Mouse (Mus musculus) macrophage (primary cell): Measurements from ENCODE around the gene Pard3b. TPM values are rescaled to one million over a fixed set of nuclear protein-coding genes. Genes with fewer than 3 reads are reported as not detected.

ENCODE experiments used
- H3K27ac ChIP-seq: fragments of 350-480 bp; formaldehyde crosslinking; 2 replicates; pipeline ENCODE4 v1.9.0; 2021
- H3K36me3 ChIP-seq: fragments of 350-480 bp; formaldehyde crosslinking; 2 replicates; pipeline ENCODE4 v1.9.0; 2021; ENCODE audit errors: inconsistent target
- H3K4me3 ChIP-seq: fragments of 350-480 bp; formaldehyde crosslinking; 2 replicates; pipeline ENCODE4 v1.9.0; 2021; ENCODE audit errors: inconsistent target
- H3K79me2 ChIP-seq: fragments of 350-480 bp; formaldehyde crosslinking; 2 replicates; pipeline ENCODE4 v1.9.0; 2021; ENCODE audit errors: inconsistent target
- WGBS: methylation state at CpG from one replicate; pipeline ENCODE4 v1.1.7; 2026; ENCODE audit warnings: inconsistent platforms; ENCODE audit not compliant: missing documents; 5-methylcytosine and 5-hydroxymethylcytosine counted together
- polyA plus RNA-seq: library from polyadenylated mRNA; stranded (reverse); fragments of 250-400 nt; gene quantifications from 3 replicates; pipeline ENCODE4 v1.2.4, GENCODE M21; 2018; ENCODE audit warnings: inconsistent platforms

The Pard3b gene
- polyA plus RNA-seq, 1 experiment from 2014 or later = 0.11 TPM

DNA sequence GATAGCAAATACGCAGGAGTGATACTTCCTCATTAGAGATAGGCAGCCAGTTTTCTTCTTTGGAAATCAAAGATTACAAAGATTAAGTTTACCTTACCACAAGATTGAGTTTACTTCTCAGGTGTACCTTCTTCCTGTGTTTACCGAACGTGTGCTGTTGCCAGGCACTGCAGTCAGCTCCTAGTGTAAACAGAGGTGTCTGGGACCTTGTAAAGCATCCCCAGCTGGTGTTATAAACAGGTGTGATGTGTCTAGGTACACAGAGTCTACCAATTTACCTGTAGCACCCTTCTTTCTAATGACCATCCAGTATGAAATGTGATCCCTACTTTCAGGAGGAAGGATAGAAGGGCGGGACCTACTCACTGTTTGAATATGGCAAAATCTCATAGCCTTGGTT, 410.0 kb downstream of the Pard3b start:
- Histone ChIP-seq H3K36me3 (no peaks in the 10 kb centered on the region), H3K79me2 (no peaks in the 10 kb centered on the region), H3K4me3 (no peak overlapping the region), H3K27ac (no peak overlapping the region)
- WGBS = 94% methylated on average over 4 of the region's 4 CpGs

DNA sequence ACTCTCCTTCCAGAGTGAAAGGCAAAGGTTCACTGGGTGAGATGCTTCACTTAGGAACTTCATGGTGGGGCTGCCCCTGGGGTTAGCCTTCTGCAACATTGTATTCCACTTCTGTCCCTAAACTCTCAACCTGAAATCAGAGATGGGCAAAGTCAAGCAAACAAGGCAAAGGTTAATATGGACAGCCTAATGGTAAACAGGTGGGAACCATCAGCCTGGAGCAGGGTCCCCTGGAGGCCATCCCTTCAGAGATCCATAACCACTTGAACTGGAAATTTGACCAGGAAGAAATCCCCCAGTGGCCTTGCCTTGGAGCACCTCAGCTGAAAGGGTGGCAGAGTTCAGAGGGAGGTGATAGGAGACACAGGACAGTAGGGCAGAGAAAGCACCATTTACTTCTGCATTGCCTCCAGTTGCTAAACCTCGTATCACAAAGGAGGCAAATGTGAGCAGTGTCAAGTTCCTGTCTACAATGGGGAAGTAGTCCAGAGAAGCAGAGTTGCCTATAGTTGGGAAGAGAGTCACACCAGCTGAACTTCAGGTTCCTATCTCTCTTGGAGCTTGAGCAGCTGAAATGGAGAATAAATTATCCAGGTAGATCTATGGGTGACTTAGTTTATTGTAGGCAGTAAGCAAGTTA, 412.7 kb downstream of the Pard3b start:
- Histone ChIP-seq H3K4me3 (no peak overlapping the region), H3K36me3 (no peaks in the 10 kb centered on the region), H3K27ac (no peak overlapping the region), H3K79me2 (no peaks in the 10 kb centered on the region)
- WGBS = 12% methylated on average over 1 of the region's 1 CpGs

DNA sequence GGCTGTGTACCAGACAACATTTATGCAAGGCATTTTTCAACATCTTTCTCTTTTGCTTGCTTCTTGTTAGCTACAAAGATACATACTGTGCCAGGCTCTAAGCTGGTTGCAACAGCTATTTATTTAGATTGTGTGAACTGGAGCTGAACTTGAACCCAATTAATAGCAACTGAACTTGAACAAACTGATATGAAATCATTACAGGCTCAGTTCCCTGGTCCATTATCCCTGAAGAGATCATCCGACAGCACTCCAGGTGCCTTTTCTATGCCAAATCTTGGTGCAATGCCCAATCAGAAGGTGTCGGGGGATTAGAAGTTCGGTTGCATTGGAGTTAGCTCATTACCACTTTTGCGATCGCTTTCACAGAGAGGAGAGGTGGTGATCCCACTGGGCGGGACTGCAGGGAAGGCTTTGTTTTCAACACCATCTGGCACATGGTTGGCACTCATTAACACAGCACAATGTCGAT, 414.6 kb downstream of the Pard3b start:
- no peaks in the 10 kb centered on the region for H3K79me2 ChIP-seq
- H3K36me3 ChIP-seq = no peaks in the 10 kb centered on the region
- H3K27ac ChIP-seq = no peak overlapping the region
- 91% methylated on average over 7 of the region's 7 CpGs for WGBS
- H3K4me3 ChIP-seq = no peak overlapping the region

DNA sequence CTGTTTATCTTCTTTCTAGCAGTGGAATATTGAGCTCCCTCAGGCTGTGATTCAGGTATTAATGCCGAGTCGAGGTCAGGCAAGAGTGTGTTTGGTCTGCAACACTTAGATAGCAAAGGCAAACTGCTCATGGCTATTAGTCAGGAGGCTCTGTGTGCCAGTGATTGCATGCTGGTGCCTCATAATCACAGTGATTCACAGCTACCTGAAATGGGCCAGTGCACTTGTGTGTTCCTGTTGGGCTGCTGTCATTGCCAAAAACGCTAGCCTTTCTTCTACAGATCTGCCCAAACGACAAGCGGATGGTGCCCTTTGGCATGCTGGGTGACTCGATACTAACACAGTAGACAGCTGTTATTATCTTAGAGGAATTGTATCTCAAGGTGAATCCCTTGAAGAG, 416.7 kb downstream of the Pard3b start:
- Histone ChIP-seq H3K4me3 (no peak overlapping the region), H3K36me3 (no peaks in the 10 kb centered on the region), H3K79me2 (no peaks in the 10 kb centered on the region), H3K27ac (no peak overlapping the region)
- 89% methylated on average over 5 of the region's 6 CpGs for WGBS

DNA sequence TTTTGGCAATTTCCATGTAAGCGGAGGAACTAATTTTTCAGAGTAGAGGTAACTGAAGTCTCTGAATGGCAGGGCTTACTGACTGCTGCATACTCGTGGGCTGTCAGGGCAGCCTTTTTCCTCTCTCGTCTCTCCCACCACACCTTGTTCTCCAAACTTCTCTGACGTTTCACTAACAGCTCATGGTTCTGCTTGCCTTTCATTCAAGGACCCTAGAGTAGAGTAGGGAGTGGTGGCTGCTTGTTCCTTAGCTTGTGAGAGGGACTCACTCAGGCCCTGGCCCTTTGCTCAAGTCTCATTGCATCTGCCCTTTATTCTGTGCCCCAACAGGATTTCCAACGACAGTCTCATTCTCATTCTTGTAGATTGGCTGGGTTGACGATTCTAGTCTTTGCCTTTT, 432.0 kb downstream of the Pard3b start:
- WGBS = 89% methylated on average over 6 of the region's 6 CpGs
- Histone ChIP-seq H3K36me3 (no peaks in the 10 kb centered on the region), H3K79me2 (no peaks in the 10 kb centered on the region)

DNA sequence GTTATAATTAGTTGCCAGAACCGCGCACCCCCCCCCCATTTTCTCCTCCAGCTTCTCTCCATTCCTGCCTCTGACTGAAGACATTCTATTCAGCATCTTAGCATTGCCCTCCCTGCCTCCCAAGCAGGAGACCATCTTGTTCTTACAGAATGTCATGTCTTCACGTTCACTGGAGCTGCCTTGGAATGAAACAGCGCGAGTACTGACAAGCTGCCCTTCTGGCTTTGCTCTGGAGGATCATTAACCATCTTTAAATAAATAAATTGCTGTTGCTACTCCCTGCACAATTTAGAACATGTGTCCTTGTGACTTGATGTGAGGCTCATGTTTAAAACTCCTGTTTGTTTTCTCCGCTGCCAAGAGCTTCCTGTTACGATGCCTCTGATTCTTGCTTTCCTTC, 432.5 kb downstream of the Pard3b start:
- Histone ChIP-seq H3K79me2 (no peaks in the 10 kb centered on the region), H3K4me3 (no peak overlapping the region), H3K36me3 (no peaks in the 10 kb centered on the region), H3K27ac (no peak overlapping the region)
- WGBS = 95% methylated on average over 7 of the region's 7 CpGs

More for the DNA sequence above, 432.0 kb downstream of the Pard3b start:
- Histone ChIP-seq H3K4me3 (no peak overlapping the region), H3K27ac (no peak overlapping the region)

DNA sequence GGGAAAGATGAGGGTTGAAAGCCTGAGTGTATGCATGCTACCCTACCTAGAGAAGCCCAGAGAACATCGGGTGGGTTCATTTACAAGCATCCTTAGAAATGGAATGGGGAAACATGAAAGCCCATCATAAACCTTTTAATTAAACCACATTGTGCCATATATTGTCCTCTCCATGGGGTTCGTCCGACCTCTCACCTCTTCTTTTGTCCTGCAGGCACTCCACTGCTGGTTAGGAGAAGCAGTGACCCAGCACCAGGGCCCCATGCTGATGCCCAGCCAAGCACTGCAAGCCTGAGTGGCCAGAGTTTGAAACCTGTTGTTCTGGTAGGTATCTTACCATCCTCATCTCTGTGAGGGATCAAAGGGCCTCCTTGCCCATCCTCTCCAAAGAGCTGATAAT, 437.5 kb downstream of the Pard3b start:
- H3K36me3 ChIP-seq = no peaks in the 10 kb centered on the region
- H3K27ac ChIP-seq = no peak overlapping the region
- H3K79me2 ChIP-seq = no peaks in the 10 kb centered on the region
- WGBS = 94% methylated on average over 3 of the region's 3 CpGs
- no peak overlapping the region for H3K4me3 ChIP-seq

DNA sequence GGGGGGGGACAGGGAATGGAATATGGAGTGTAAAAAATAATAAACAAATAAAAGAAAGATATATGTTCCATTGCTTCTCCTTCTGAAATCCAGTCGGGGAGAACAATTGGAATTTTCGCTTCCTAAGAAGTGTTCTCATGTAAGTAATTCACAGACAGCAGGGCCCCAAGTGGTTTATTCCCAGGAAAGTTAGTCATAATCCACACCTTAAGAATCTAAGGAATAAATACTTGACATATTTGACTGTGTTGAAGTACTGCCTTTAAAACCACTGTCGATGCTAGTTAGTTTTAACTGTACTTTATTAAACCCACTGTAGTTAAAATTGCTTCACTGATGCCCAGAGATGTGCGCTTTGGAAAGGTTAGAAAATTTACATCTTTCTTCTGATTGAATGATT, 442.5 kb downstream of the Pard3b start:
- Histone ChIP-seq H3K79me2 (no peaks in the 10 kb centered on the region), H3K4me3 (no peak overlapping the region), H3K36me3 (no peaks in the 10 kb centered on the region), H3K27ac (no peak overlapping the region)
- 90% methylated on average over 4 of the region's 4 CpGs for WGBS

DNA sequence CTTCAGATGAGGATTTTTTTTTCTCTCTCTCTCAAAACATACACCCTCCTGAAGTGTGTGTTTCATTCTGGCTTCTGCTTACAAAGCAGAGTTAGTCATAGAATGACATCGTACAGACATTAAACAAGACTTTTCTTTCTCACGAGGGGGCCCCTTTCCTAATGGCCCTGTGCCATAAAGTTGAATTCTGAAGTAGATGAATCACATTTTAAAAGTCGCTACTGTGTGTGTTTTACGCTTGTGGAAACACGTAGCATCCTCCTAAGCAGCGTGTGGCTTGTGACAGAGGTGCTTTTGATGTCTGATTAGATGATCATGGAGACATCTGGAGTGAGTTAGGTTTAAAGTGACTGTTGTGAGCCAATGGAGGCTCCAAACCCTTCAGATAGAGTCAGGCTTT, 447.4 kb downstream of the Pard3b start:
- Histone ChIP-seq H3K79me2 (no peaks in the 10 kb centered on the region), H3K4me3 (no peak overlapping the region), H3K36me3 (no peaks in the 10 kb centered on the region), H3K27ac (no peak overlapping the region)
- 98% methylated on average over 5 of the region's 6 CpGs for WGBS

DNA sequence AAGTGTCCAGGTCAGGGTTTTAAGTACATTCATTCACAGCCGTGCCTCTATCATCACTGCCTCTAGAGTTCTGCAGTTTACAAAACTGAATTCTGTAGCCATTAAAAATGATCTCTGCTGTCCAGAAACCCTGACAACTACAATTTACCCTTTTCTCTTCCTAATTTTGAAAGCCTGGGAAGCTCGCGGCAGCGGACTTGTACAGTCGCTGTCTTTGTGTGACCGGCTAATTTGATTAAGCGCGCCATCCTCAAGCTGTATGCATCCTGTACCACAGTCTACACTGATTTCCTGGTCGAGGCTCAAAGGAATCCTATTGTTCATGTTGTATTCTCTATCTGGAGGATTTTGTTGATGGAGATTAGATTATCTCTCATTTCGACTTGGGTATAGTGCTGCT, 448.8 kb downstream of the Pard3b start:
- no peaks in the 10 kb centered on the region for H3K79me2 ChIP-seq
- H3K36me3 ChIP-seq = no peaks in the 10 kb centered on the region
- no peak overlapping the region for H3K27ac ChIP-seq
- WGBS = 92% methylated on average over 10 of the region's 10 CpGs
- H3K4me3 ChIP-seq = no peak overlapping the region

DNA sequence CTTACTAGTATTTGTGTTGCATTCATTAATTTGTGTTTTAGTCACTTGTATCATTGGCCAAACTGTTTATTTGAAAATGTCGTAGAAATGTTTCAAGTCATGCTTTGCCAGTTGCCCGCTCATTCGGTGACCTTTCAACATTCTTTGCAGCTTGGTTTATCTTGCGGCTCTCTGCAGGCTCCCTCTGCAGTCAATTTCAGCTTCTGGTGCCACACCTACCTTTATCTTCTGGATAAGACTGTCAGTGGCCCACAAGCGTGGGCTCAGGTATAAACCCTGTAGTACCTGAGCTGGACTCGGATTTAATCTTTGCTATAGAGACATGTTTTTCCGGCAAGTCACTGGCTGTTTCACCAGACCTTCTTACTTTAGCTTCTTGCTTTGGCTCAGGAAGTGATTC, 456.3 kb downstream of the Pard3b start:
- no peak overlapping the region for H3K4me3 ChIP-seq
- no peaks in the 10 kb centered on the region for H3K36me3 ChIP-seq
- H3K79me2 ChIP-seq = no peaks in the 10 kb centered on the region
- H3K27ac ChIP-seq = no peak overlapping the region
- 100% methylated on average over 7 of the region's 7 CpGs for WGBS

DNA sequence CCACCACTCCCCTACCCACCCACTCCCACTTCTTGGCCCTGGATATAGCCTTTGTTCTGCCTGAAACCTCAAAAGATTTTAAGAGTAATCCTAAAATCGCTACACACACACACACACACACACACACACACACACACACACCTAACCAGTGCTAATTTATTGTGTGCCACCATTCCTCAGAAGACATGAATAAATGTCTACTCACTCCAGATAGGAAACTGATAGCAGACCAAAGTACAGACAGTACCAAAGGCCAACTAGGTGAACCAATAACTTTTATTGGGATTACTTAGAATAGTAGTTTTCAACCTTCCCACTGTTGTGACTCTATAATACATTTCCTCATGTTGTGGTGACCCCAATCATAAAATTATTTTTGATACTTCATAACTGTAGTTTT, 483.8 kb downstream of the Pard3b start:
- H3K27ac ChIP-seq = no peak overlapping the region
- no peaks in the 10 kb centered on the region for H3K79me2 ChIP-seq
- H3K36me3 ChIP-seq = no peaks in the 10 kb centered on the region
- WGBS = 100% methylated on average over 1 of the region's 1 CpGs
- no peak overlapping the region for H3K4me3 ChIP-seq

DNA sequence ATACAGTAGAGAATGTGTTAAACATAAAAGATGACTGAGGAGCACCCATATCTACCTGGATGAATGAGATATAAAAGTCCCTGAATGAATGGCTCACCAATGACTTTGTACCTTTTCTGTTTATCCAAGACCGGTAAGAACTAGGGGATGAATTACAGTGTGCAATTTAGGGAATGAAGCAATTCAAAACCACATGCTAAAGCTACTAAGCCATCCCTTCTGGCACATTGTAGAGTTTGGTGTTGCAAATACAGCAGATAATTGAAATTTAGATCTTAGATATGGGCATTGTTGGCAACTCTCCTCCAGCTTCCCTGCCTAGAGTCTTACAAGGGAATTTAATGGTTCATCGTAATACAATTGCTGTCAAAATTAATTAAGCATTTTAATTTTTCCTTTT, 490.6 kb downstream of the Pard3b start:
- no peaks in the 10 kb centered on the region for H3K36me3 ChIP-seq
- 92% methylated on average over 2 of the region's 2 CpGs for WGBS
- H3K79me2 ChIP-seq = no peaks in the 10 kb centered on the region
- H3K4me3 ChIP-seq = no peak overlapping the region
- H3K27ac ChIP-seq = no peak overlapping the region

DNA sequence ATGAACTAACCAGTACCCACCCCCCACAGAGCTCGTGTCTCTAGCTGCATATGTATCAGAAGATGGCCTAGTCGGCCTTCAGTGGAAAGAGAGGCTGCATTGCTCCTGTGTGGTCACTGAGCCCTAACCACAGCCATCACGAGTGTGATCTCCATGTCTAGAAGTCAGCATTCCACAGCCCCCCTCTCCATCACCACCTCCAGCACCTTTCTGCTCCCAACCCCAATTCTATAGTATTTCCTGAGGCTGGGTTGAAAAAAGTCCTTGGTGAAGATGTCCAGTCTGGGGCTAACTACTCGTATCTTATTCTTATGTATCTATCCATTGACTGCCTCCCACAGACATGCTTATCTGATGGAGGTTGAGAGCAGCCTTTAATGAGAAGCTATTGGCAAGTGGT, 509.5 kb downstream of the Pard3b start:
- no peaks in the 10 kb centered on the region for H3K79me2 ChIP-seq
- no peaks in the 10 kb centered on the region for H3K36me3 ChIP-seq
- no peak overlapping the region for H3K27ac ChIP-seq
- H3K4me3 ChIP-seq = no peak overlapping the region
- 59% methylated on average over 4 of the region's 4 CpGs for WGBS

DNA sequence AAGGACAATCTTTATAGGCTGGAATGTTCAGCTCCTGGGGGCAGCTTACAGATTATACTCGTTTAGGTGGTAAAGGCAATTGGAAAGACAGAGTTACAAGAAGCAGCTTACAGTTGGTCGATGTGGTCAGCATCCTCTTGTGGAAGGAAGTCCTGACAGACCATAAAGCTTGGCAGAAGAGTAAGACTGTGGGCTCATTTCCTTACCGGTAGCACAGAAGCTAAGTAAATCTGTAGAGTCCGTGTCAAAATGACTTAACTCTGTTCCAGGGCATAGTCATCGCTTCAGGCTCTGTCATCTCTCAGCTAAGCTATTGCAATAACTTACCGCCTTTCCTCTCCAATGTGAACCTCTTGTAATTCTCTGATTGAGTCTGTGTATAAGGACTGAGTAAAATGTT, 510.2 kb downstream of the Pard3b start:
- Histone ChIP-seq H3K27ac (no peak overlapping the region), H3K36me3 (no peaks in the 10 kb centered on the region), H3K79me2 (no peaks in the 10 kb centered on the region), H3K4me3 (no peak overlapping the region)
- 5% methylated on average over 6 of the region's 6 CpGs for WGBS

DNA sequence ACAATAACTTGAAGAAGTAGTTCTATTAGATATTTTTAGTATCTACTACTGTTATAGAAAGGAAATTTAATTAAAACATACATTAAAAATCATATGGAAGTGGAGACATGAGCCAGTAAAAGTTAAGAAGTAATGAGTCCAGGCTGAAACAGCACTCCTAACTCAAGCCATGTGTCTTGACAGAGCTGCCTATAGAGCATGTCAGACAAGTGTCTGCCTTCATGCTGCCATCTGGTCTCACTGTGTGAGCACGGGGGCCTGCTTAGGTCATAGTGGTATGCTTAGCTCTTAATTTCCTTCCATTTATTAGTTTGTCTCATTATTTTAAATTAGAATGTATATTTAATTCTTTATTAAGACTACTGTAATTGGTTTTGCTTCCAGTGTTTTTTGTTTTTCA, 517.3 kb downstream of the Pard3b start:
- Histone ChIP-seq H3K27ac (no peak overlapping the region), H3K36me3 (no peaks in the 10 kb centered on the region), H3K4me3 (no peak overlapping the region), H3K79me2 (no peaks in the 10 kb centered on the region)
- 100% methylated on average over 1 of the region's 1 CpGs for WGBS
